Mouse (Mus musculus) inflammation-experienced regulatory T-cells, adult 6 months (primary cell): Measurements from ENCODE around the gene Abat. TPM values are rescaled to one million over a fixed set of nuclear protein-coding genes. Genes with fewer than 3 reads are reported as not detected.
A peak's percentile ranks its signal among the peaks of the same experiment; 100 is the strongest.

ENCODE experiments used
- ATAC-seq: one replicate; pipeline ENCODE4 v1.8.0; 2017
- polyA plus RNA-seq, 3 experiments: library from polyadenylated mRNA; unstranded; fragments of 100-300 nt; shearing (Covaris generic); gene quantifications; one replicate each; pipeline ENCODE4 v1.2.1; 2017

The Abat gene
- polyA plus RNA-seq, 3 experiments from 2014 or later: 0.67 to 1.3 (median 1.1) TPM

DNA sequence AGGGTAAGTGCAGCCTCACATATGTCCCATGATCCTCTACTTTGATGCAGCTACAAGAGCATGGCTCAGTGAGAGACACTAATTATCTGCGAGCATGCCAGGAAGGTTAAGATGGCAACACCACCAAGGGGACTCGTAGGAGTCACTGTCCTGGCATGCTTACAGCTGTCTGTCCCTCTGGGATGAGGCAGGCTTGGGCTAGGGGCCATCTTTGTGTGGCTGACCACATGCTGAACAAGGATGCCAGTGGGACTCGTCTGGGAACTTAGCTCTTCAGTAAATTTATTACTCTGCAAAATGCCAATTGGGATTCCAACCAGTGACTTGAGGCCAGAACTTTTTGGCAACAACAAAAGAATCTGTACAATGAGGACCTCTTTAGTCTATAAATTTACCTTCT, 62.9 kb downstream of the Abat start:
- no peak for ATAC-seq

DNA sequence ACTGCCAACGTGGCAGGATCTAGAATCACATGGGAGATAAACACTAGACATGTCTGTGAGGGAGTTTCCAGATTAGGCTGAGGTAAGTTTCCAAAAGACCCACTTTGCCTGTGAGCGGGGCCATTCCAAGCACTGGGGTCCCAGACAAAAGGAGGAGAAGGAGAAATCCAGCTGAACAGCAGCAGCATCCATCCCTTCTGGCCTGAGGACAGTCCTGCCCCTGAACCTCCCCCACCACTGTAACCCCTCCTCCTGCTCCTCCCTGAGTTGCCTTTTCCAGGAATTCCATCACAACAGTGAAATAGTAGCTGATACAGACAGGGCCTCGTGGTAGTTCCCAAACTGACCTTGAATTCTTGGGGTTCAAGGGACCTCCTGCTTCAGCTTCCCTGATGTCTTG, 63.7 kb downstream of the Abat start:
- no peak for ATAC-seq

DNA sequence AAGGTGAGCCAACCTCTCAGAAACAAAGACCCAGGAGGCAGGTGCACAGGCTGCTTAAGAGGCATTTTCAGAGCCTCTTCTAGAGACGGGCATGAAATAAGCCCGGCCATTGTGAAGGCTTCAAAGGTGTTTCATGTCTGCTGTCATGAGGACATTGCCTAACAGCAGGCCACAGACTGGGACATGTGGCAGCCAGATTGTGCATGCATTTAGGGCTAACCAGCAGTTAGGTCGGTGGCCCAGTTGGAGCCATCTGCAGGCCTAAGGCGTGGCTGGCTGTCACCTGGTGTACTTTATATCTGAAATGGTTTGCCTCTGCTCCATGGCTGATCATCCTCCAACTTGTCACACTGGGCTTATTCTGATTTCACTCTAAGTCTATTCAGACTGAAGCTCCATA, 65.1 kb downstream of the Abat start:
- ATAC-seq: no peak

DNA sequence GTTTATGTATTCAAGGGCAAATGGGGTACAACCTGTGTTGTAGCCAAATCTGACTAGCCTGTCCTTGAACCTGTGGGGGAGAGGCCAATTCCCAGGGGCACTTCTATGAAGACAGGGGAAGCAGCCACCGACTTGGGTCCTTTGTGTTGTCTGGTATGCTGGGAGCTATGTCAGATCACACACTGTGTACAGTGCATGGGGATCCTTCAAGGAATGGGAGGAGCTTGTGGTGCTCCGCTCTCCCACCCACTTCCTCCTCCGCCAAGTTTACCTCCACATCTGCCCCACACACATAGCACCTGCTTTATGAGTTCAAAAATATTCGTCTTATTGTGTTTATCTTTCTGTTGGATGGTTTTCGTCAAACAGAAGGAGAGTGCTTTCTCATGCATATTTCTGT, 66.3 kb downstream of the Abat start:
- ATAC-seq: no peak

DNA sequence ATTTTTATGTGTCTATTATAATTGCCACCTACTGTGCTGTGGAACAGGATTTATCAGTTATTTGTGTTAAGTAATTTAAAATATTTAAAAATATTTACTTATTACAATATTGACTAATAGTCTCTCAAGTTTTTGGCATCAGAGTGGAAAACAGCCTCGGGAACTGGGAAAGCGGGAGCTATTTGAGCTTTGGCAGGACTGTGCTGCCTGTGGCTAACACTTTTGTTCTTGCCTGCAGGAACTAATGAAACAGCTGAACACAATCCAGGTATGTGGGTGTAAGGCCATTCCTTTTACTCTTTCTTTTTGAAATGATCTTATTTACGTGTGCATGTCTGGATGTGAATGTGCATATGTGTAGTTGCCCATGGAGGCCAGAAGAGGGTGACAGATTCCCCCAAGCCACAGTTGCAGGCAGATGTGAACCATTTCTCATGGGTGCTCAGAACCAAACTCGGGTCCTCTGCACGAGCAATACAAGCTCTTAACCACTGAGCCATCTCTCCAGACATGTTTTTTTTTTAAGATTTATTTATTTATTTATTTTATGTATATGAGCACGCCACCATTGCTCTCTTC, 68.5 kb downstream of the Abat start:
- ATAC-seq: no peak

DNA sequence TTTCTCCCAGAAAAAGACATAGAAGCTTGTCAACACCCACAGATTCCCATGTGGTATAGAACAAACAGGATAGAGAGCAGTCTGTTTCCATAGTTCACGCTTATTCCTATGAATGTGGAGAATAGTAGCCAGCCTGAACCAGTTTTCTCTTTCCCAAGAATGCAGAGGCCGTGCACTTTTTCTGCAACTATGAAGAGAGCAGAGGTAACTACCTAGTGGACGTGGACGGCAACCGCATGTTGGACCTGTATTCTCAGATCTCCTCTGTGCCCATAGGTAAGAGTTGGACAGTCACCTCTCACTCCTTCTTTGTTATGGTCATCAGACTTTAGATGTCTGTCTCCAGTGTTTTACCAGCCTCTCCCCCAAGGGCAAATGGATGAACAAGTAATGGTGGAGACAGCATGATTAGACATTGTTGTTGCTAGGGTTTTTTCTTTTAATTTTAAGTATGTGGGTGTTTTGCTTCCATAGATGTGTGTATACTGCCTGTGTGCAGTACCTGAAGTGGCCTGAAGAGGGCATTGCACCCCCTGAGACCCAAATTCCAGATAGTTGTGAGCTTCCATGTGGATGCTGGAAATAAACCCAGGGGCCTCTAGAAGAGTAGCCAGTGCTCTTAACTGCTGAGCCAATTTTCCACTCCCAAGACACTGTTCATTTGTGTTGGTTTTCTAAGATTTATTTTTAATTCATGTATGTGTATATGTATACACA, 69.5 kb downstream of the Abat start:
- ATAC-seq: no peak

DNA sequence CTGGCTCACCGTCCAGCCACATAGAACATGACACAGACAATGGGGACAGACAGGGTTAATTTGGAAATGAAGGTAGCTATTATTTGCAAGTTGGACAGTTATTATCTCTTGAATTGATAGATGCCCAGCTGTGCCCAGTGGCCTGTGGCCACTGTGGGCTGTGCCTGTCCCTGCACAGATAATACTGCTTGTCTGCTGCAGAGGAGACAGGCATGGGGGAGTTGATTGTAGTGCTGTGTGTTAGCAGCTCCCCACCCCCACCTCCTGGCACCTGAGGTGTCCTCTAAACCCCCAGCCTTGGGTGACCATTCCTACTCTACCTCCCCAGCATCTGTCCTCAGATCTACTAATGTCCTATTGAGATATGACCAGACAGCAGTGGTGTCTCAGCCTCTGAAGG, 71.0 kb downstream of the Abat start:
- no peak for ATAC-seq

DNA sequence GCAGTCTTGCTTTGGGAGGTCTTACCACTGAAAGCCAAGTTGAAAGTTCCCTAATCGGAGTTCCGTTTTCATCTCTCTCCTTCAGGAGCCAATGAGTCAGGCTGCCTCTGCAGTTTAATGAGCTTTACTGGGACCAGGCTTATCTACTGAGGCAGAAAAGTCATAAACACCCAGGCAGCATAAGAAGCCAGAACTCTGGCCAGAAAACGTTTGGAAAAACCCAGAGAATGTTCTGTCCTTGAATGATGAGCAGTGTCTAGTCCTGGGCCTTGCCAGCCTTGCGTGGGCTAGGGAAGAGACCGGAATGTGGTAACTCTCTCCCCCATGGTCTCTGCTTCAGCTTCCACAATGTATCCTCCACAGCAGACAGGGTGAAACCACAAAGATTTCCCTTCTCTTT, 71.8 kb downstream of the Abat start:
- no peak for ATAC-seq

DNA sequence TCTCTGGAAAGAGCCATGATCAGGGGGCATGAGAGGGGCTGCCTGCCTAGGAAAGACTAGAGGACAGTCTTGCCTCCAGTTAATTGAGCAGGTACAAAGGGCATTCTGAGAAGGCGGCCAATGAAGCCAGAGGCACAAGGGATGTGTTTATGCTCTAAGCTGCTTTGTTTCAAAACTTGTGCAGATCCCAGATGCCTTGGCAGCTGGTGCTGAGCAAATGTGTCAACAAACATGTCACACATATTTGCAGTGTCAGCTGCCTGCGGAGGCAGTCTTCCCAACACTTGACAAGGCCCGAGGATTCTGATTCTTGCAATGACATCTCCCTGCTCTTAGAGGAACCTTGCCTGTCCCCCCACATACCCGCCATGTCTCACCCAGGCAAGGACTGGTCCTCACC, 82.2 kb downstream of the Abat start:
- ATAC-seq: no peak

DNA sequence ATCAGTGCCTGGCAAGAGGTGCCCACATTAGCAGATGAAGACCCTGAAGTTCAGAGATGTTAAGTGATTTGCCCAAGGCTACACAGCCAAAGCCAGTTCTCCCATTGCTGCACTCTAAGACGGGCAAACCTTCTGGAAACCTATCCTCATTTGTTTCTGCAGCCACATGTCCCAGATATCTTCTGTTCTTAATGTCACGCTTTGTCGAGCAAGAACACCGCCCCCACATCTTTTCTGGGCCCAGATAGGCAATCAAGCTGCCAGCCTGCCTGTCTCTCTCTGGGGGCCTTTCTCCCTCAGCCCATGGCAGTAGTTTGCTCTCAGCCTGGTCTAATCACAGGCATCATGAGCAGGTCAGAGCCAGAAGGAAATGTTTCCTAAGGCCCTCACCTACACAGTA, 83.1 kb downstream of the Abat start:
- ATAC-seq: no peak

DNA sequence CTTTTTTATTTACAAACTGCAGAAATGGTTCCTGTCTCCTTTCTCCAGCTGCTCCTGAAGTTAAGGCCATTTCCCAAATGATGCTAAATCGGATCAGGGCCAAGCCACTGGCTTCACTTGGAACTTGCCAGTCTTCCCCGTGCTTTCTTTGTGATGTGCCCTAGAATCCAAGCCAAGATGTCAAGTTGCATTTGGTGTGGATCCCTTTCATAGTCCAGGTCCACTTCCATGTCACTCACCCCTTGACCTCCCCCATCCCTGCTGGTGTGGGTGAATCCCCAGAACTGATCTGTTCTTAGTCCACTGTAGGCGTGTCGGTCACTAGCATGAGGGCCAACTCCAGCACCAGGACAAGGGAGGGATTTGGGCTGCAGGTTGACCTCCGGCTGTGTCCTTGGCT, 84.3 kb downstream of the Abat start:
- ATAC-seq: no peak

DNA sequence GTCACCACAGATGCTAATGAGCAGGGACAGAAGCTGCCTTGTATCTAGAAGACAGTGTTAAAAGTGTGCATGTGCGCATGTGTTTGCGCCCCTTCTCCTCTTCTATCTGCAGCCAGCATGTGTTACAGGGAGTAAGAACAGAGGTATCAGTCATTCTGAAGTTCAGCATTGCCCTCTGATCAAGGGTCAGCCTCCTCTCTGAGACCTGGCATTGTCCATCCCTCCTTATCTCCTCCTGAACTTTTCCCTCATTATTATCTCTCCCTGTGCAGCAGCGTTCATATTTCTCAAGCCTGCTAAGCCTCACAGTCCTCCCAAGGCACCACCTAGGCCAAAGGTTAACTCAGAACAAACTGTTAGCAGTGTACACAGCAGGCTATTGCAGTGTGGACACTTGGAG, 90.6 kb downstream of the Abat start:
- ATAC-seq: no peak

DNA sequence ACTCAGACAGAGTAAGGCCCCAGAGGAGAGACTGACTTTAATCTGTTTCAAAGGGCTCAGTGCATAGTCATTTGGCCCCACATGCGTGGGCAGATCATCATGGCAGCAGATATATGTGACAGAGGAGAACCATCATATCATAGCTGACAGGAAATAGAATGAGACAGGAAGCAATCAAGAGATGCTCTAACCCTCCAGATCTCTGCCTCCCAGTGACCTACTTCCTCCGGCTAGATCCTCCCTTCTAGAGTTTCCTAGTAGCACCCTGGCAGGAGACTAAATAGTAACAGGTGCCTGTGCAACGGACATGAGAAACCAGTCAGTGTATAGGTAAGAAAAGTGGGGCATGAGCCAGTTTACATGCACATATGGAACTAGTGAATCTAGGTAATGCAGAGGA, 97.2 kb downstream of the Abat start:
- ATAC-seq: peak; percentile 90

DNA sequence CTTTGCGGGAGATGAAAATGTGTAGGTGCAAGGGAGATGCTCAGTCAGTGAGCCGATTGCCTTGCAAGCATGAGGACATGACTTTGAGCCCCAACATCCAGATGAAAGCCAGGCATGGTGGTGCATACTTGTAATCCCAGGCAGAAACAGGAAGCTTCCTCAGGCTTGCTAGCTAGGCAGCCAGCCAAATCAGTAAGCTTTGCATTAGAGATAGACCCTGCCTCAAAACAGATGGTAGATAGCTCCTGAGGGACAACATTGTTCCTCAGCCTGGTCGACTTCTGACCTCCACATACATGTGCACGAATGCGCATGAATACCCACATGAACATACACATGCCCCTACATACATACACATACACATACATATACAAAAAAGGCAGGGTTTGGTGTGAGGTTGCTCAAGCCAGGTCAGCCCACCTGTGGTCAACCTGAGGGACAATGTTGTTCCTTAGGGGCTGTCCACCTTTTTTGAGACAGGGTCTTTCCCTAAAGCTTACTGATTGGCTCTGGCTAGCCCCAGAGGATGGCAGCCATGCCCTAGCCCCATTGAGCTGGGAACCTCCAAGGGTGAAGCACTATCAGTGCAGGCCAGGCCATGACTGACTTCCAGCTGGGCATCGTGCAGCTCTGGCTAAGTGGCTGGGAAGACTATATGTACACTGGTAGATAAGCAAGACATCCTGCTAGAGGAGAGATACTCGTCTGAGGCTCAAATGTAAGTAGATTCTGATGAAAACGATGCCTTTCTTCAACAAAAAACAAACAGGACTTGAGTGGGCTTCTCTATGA, 99.2 kb downstream of the Abat start:
- no peak for ATAC-seq

DNA sequence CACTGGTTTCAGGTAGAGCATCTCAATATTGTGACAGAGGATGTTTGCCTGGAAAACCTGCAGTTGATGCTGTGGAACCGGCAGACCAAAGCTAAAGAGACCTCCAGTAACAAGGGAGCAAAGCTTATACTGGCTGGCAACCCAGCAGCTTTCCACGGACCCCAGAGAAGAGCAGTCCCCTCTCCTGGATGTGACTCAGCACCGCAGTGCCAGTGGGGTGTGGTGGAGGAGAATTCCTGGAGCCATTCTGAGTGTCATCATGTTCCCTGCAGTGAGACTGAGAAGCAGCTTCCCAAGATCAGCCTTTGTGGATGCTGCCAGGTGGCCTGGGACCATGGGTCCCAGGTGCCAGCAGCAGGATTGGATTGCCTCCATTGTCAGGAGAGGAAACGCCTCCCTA, 99.8 kb downstream of the Abat start:
- no peak for ATAC-seq

DNA sequence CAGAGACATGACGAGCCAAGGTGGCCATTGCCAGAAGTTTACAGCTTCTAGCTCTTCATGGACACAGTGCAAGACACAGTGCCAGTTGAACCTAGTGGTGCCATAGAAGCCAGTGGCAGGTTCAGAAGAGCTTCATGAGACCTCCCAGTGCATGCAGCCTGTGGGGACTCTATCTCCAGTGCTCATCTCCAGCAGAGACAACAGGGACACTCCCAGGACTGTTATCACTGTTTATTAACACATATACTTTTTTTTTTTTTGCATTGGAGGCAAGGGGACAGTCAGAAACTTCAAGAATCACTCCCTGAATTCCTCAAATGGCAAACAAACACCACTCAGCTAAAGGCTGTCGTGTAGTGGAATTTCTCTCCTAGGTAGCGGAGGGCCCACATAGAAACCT, 100.2 kb downstream of the Abat start:
- ATAC-seq: no peak

DNA sequence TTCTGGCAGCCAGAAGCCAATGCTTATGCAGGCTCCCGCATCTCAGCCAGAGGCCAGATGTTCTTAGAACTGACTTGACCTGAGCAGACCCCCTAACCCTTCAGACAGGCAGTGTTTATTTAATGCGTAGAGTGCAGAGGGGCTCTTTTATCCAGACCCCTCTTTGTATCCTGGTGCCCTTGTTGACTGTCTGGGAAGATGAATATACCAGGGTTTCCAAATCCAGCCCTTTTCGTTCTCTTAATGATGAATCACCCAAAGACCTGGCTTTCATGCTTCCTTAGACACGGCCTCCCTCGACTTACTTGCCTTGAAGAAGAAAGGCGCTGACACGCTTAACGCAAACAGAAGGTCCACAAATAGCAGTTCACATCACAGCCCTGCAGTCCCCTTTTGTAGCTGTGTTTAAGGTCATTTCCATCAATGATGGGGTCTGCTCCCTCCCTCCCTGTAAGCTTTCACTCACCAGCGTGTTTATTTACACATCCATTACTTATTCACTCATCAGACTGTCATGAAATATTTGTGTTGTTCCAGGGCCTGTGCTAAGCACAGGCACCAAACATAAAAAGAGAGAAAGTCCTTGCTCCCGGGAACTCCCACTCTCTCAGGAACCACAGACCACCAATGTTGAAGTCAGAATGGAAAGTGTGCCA, 106.6 kb downstream of the Abat start:
- no peak for ATAC-seq

DNA sequence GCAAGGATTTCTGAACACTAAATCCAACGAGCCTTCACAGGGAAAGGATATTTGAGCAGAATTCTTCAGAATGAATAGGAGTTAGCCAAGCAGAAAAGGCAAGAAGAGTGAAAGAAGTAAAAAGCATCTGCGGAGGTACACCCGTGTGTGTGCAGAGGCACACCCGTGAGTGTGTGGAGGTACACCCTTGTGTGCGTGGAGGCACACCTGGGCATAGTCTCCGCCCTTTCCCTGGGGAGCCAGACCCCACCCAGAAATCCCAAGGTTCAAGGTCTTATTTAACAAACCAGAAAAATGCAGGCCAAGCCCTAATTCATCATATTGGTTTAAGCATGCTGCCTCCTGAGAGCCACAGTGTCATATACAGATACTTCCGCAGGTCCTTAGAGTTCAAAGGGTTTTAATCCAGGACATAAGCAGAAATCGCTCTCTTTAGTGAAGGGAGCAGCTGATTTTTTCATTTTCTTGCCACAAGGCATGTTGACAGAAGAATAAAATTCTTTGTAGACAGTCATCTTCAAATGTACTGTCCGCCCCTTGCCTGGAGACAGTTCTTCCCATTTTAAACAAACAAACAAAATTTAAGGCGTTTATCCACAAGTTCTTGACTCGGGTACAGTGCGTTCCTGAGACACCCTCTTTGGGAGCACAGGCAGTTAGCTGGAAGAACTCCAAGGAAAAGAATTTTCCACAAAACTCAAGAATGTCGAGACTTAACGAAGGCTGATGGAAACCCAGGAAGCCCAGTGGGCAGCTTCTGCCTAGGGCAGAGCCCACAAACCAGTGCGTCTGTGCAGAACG, 107.3 kb downstream of the Abat start:
- ATAC-seq: no peak

DNA sequence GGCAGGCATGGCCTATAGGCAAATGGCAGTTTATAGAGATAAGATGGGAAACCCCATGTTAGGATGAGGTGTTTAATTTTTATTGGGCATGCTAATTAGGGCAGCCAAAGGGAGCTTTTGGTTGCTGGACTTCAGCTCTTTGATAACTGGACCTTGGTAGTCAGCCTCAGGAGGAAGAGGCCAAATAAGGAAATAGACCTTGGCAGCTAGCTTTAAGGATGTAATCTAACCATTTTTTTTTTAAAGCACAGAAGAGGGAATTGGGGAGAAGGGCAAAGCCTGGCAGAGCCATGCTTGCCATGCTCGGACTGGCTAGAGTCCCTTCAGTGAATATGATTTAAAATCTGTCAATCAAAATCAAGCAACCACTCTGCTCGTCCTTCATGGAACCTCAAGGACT, 117.2 kb downstream of the Abat start:
- ATAC-seq: no peak

DNA sequence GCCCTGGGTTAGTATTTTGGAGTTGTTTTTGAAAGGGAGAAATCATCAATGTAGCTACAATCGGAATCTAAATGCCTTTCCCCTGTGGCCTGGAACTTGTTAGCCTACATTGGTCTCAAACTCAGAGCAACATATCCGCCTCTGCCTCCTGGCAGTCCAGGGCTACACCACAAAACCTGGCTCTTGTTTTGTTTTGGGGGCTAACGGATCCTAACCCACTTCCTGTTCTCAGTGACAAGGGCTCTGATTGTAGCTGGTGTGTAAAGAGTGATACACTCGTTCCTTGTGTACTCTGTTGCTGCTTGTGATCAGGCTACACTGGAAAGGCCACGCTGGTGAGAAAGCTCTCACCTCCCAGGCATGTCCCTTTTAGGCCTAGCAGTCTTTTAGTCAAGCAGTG, 118.2 kb downstream of the Abat start:
- no peak for ATAC-seq

DNA sequence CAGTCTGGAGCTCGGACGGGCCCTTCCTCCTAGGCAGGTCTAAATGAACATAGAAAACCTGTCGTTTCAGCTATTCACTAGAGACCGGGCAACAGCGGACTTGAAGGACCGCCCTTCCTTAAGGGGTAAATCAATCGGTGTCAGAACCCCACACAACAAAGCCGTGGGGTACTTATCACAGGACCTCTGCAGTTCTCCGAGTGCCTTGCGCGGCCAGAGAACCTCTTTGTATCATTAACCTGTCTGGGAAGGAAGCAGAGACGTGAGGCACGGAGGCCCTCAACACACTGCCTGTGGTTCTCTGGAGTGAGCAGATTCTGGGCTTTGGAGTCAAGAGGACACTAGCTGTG, 123.6 kb downstream of the Abat start:
- peak; percentile 34 for ATAC-seq

DNA sequence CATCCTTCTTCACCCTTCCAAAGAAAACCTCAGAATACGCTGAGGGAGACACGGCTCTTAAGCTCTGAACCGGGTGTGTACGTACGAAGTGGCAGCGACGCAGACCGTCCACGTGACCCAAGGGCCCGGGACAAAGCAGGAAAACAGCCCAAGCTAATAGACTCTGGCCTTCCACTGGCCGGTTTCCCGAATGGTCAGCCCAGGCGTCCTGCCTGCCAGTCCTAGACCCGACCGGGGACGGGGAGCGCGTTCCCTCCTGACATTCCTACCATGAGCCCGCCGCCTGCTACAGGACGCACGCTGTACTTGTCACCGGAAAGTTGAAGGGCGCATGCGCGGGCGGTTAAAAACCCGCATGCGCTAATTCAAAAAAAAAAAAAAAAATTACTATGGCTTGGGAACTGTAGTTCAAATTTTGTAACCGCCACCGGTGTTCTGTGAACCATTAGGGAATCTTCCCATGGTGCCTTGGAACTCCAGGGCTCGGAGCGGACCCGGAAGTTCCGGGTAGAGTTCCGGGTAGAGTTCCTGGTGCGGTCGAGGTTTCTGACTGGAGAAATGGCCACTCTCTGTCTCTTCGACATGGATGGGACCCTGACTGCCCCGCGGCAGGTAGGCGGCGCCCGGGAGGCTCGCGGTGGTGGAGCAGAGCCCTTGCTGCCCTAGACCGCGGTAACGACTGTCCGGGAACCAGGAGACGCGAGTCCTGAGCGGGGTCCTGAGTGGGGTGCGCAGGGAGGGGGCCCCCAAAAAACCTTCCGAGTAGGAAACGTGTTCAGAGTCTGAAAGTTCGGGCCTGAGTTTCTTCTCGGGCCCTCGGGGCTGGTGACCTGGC, 124.2 kb downstream of the Abat start, which contains the start of the genes Pmm2 and Tmem186:
Pmm2 (plus strand) TSS at position 458 of the 835 bp plus-strand sequence.
Tmem186 (minus strand) TSS at position 496 of the 835 bp plus-strand sequence.
- ATAC-seq: peak; percentile 67
